Mouse (Mus musculus) G1E (cell line): ENCODE measurements around the gene Hoxc9. TPM values are rescaled to one million over a fixed set of nuclear protein-coding genes. Genes with fewer than 3 reads are reported as not detected.
A peak's percentile ranks its signal among the peaks of the same experiment; 100 is the strongest.

Source experiments
- ATAC-seq: 2 replicates; pipeline ENCODE4 v1.8.0; 2016; ENCODE audit warnings: mild to moderate bottlenecking; ENCODE audit not compliant: insufficient number of reproducible peaks, poor library complexity, low FRiP score, severe bottlenecking; ENCODE audit errors: extremely low read depth
- DNase-seq: peaks from one replicate; pipeline ENCODE4 v3.0.0; 2012; ENCODE audit warnings: low spot score
- H3K27me3 ChIP-seq: 2 replicates; pipeline ENCODE4 v1.6.1; 2012; ENCODE audit warnings: mild to moderate bottlenecking, low read length, inconsistent platforms; ENCODE audit not compliant: insufficient read depth
- H3K36me3 ChIP-seq: replicated peaks from 2 replicates; pipeline ENCODE3; 2012; ENCODE audit warnings: mild to moderate bottlenecking, inconsistent platforms
- H3K4me1 ChIP-seq: 2 replicates; pipeline ENCODE4 v1.6.1; 2012; ENCODE audit warnings: low read depth, low read length, inconsistent platforms, mixed read lengths; ENCODE audit not compliant: insufficient read depth
- H3K4me3 ChIP-seq: 2 replicates; pipeline ENCODE4 v1.5.1; 2012; ENCODE audit warnings: low read depth, mild to moderate bottlenecking, inconsistent platforms, low read length, moderate library complexity, mixed read lengths
- H3K9me3 ChIP-seq: replicated peaks from 2 replicates; pipeline ENCODE4 v1.6.1; 2012; ENCODE audit warnings: inconsistent platforms
- CTCF ChIP-seq: IDR thresholded peaks from 2 replicates; pipeline ENCODE4 v1.5.1; 2012; ENCODE audit warnings: low read depth, low read length, inconsistent platforms, mixed read lengths
- GATA1 ChIP-seq: IDR thresholded peaks from 2 replicates; pipeline ENCODE4 v1.6.1; 2012; ENCODE audit warnings: borderline replicate concordance, low read length, inconsistent platforms, mixed read lengths
- GATA2 ChIP-seq: IDR thresholded peaks from 2 replicates; pipeline ENCODE4 v1.6.1; 2012; ENCODE audit warnings: low read depth, low read length, inconsistent platforms, borderline replicate concordance
- POLR2AphosphoS5 ChIP-seq: IDR thresholded peaks from 2 replicates; pipeline ENCODE4 v1.6.1; 2012; ENCODE audit warnings: low read depth, low read length, inconsistent platforms; ENCODE audit not compliant: insufficient replicate concordance
- TAL1 ChIP-seq: conservative IDR thresholded peaks from 2 replicates; pipeline ENCODE4 v1.6.1; 2012; ENCODE audit warnings: low read depth, low read length, inconsistent platforms, mixed read lengths
- polyA plus RNA-seq: library from polyadenylated mRNA; stranded (reverse); fragments of >175 nt; gene quantifications from 2 replicates; pipeline ENCODE4 v1.2.3, GENCODE M21; 2012
- total RNA-seq, 2 experiments: library from RNA; stranded (forward) in 1 of 2; stranded (reverse) in 1 of 2; fragments of 200-1000 nt in 1 of 2; fragments of >200 nt in 1 of 2; fragmentation: Nextera tagmentation in 1 of 2; gene quantifications; 2 replicates each; pipeline ENCODE4 v1.2.3; 2014 to 2017

Hoxc9 gene
- total and polyA plus RNA-seq, 3 experiments: 3.9 to 9.8 (median 7.9) TPM

DNA sequence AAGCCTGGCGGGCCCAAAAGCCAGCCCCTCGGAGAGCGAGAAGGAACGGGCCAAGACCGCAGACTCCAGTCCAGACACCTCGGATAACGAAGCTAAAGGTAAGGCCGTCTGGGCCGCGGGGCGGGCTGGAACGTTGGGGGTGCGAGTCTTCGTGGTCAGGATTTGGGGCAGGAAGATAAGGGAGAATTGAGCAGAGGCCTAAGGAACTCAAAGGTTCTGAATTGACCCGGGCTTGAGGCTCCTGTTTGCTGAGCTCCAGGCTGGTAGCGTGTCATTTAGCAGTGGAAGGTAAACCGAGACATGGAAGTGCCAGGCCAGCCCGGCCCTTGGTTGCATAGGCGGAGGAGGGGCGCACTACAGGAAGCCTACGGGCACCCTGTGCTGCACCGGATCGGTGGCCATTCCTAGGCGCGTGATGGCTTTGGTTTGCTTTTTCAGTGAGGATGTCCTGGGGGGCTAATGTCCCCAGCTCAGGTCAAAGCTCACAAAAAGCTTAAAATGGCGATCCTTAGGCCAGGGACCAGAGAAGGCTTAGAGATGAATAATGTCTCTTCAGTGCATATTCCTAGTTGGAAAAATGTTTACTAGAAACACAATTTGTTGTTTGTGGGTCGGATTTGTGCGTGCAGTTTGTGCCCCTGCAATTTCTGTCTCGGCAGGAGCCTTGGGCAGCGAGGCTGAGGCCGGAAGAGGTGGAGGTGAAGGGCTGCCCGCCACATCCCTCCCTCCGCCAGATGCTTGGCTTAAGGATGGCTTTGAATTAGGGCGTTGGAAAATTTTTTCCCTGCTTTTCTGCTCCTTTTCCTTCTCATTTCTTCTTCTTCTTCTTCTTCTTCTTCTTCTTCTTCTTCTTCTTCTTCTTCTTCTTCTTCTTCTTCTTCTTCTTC is 8.5 kb upstream of the Hoxc9 start:
- ATAC-seq (no peak), DNase-seq (no peak)
- Histone ChIP-seq H3K4me3 (peak overlapping the region; percentile 65; the same call in 1 of the 2 replicates), H3K36me3 (no peaks in the 10 kb centered on the region), H3K27me3 (peaks cover 92% of the 10 kb centered on the region), H3K9me3 (no peaks in the 10 kb centered on the region), H3K4me1 (peaks cover 47% of the 10 kb centered on the region)
- TF ChIP-seq GATA1: no peak

- Histone ChIP-seq H3K9me3 (no peaks in the 10 kb centered on the region), H3K4me1 (peaks cover 39% of the 10 kb centered on the region), H3K4me3 (no peak overlapping the region), H3K27me3 (peaks cover 92% of the 10 kb centered on the region), H3K36me3 (no peaks in the 10 kb centered on the region)
- ATAC-seq: no peak
- no peak for TF ChIP-seq CTCF
- TF ChIP-seq GATA1: no peak
- TF ChIP-seq GATA2: no peak
- TF ChIP-seq POLR2AphosphoS5: no peak
- TF ChIP-seq TAL1: no peak
- no peak for DNase-seq
Measured at GRCm38 (mm10) chr15:102969296-102969695, 6.9 kb upstream of the Hoxc9 start.

- TF ChIP-seq GATA2 (no peak), CTCF (no peak), GATA1 (no peak), TAL1 (no peak), POLR2AphosphoS5 (no peak)
- Histone ChIP-seq H3K4me3 (no peak overlapping the region), H3K36me3 (no peaks in the 10 kb centered on the region), H3K9me3 (no peaks in the 10 kb centered on the region), H3K4me1 (peaks cover 42% of the 10 kb centered on the region), H3K27me3 (peaks cover 90% of the 10 kb centered on the region)
- DNase-seq (no peak), ATAC-seq (no peak)
Measured at GRCm38 (mm10) chr15:102970740-102971139, 5.5 kb upstream of the Hoxc9 start.

DNA sequence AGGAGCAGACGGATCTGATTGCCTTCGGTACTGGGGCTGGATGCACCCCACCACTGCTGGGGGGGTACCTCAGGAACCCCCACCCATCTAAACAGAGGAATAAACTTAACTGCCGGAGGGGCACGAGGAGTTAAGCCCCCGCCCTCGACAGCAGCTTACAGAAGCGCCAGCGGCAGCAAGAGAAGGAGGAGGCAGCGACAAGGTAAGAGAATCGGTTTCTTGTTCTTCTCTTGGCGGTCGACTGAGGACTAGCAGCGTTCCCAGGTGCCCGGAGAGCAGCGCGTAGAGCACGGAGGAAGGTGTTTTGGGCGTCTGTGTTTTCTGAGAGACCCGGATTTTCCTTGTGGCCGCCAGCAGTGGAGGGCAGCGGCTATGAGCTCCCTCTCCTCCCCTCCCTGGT is 4.0 kb upstream of the Hoxc9 start:
- Histone ChIP-seq H3K4me3 (no peak overlapping the region), H3K4me1 (peaks cover 43% of the 10 kb centered on the region), H3K36me3 (no peaks in the 10 kb centered on the region), H3K27me3 (peaks cover 84% of the 10 kb centered on the region), H3K9me3 (no peaks in the 10 kb centered on the region)
- TF ChIP-seq GATA2 (no peak), POLR2AphosphoS5 (no peak), CTCF (no peak), GATA1 (no peak), TAL1 (no peak)
- no peak for DNase-seq
- no peak for ATAC-seq

GRCm38 (mm10) chr15:102972753-102973152 is 3.5 kb upstream of the Hoxc9 start:
- TF ChIP-seq CTCF (no peak), GATA2 (no peak), GATA1 (no peak), POLR2AphosphoS5 (no peak), TAL1 (no peak)

DNA sequence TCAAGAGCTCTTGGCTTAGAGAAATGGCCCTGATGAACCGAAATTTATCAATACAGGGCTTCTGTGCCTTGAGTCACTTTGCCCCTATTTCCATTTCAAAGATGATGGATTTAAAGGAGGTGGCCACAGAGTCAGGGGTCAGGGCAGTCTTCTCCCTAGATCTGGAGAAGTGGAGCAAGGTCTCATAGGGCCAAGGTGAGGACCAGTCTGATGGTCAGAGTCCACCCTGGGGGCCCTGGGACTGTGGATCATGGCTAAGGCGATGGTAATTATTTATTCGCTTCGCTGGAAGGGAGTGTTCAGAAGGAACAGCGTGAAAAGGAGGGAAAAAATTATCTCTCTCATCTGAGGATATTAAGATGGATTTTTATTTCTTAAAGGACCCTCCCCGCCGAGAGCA is 1.2 kb upstream of the Hoxc9 start:
- no peaks in the 10 kb centered on the region for H3K9me3 ChIP-seq
- peaks cover 59% of the 10 kb centered on the region for H3K27me3 ChIP-seq
- TF ChIP-seq GATA1 (no peak), GATA2 (no peak), POLR2AphosphoS5 (no peak), TAL1 (no peak), CTCF (no peak)
- H3K36me3 ChIP-seq: no peaks in the 10 kb centered on the region
- no peak overlapping the region for H3K4me3 ChIP-seq
- peaks cover 65% of the 10 kb centered on the region for H3K4me1 ChIP-seq
- DNase-seq (no peak), ATAC-seq (no peak)

More at GRCm38 (mm10) chr15:102972753-102973152, 3.5 kb upstream of the Hoxc9 start:
- no peaks in the 10 kb centered on the region for H3K9me3 ChIP-seq
- no peak for DNase-seq
- H3K27me3 ChIP-seq: peaks cover 79% of the 10 kb centered on the region
- no peak for ATAC-seq
- H3K36me3 ChIP-seq: no peaks in the 10 kb centered on the region
- no peak overlapping the region for H3K4me3 ChIP-seq
- peaks cover 43% of the 10 kb centered on the region for H3K4me1 ChIP-seq

- Histone ChIP-seq H3K4me3 (peak overlapping the region; percentile 73), H3K9me3 (no peaks in the 10 kb centered on the region), H3K4me1 (peaks cover 69% of the 10 kb centered on the region), H3K36me3 (no peaks in the 10 kb centered on the region), H3K27me3 (peaks cover 54% of the 10 kb centered on the region)
- no peak for ATAC-seq
- TF ChIP-seq CTCF: no peak
- TF ChIP-seq GATA2: no peak
- no peak for TF ChIP-seq TAL1
- TF ChIP-seq POLR2AphosphoS5: no peak
- DNase-seq: no peak
Measured at GRCm38 (mm10) chr15:102975688-102976111, 539 bp upstream of the Hoxc9 start.
